Comparison of ENCODE assay signal across 17 mouse cellular contexts in the genomic region with DNA sequence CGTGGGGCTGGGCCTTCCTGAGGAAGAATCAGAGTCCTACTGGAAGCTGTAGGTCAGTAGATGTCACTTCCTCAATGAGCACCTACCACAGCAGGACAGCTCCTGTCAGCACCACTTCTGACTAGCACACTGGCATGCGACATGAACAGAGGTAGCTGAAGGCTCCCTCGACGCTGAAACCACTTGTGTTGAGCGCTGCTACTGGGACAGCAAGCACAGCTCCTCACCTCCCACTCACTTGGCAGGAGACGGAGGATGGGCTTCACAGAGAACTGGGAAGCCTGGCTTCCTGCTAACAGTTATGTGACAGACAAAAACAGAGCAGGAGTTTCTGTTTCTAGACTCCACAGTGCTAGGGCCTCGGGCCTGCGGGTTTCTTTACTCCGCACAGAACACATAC. TPM values are rescaled to one million over a fixed set of nuclear protein-coding genes. Genes with fewer than 3 reads are reported as not detected.
DNase-seq lines count a peak whose midpoint lies in the region; ATAC-seq and TF ChIP-seq lines count a peak whose summit lies in the region.
"Had no signal": no experiment of that assay in that cellular context is flagged by ENCODE, and none has a peak within 500 bp of the region (broad histone marks: within the 10 kb centered on the region; RNA-seq: fewer than 3 reads in every experiment).

No protein-coding gene starts in this region.

- peak overlapping the region; percentile 95 for H3K27ac ChIP-seq in small intestine, adult 2 months (ENCODE audit: insufficient read depth, low read depth, low read length)
- H3K27ac ChIP-seq in hindbrain, embryonic 11.5 days (ENCODE audit: low read depth, low read length) = no peak overlapping the region
- H3K27ac ChIP-seq: embryonic facial prominence, embryonic 12.5 days; forebrain, embryonic 10.5 days; liver, embryonic 12.5 days had no signal

- H3K4me2 ChIP-seq in hindbrain, embryonic 11.5 days (replicated peaks; ENCODE audit: low read depth, low read length) = no peak overlapping the region
- H3K4me2 ChIP-seq: embryonic facial prominence, embryonic 12.5 days; liver, embryonic 12.5 days; midbrain, embryonic 11.5 days had no signal

- no peak for TF ChIP-seq POLR2A in small intestine, adult 2 months (IDR thresholded peaks at IDR 0.05; ENCODE audit: low read depth, low read length)

- no peak overlapping the region for H3K9ac ChIP-seq in hindbrain, embryonic 11.5 days (ENCODE audit: low read depth, low read length)
- H3K9ac ChIP-seq: embryonic facial prominence, embryonic 12.5 days; liver, embryonic 12.5 days had no signal

- no peak overlapping the region for H3K4me3 ChIP-seq in small intestine, adult 2 months (ENCODE audit: low read depth, low read length)
- H3K4me3 ChIP-seq in hindbrain, embryonic 11.5 days (ENCODE audit: low read depth, low read length) = no peak overlapping the region
- H3K4me3 ChIP-seq: embryonic facial prominence, embryonic 12.5 days; forebrain, embryonic 10.5 days; liver, embryonic 12.5 days had no signal

- peak; percentile 54 for DNase-seq in left cerebral cortex, adult 11 months (ENCODE audit: low spot score)
- DNase-seq in left cerebral cortex, postnatal 4 days = no peak
- peak; percentile 74 to 88 for DNase-seq in layer of hippocampus, adult 18-20 months (ENCODE audit: low spot score in 2 of 2)
- peak; percentile 14 to 84 for DNase-seq in left cerebral cortex, adult 8-10 months (ENCODE audit: low spot score in 2 of 2)
- no peak for DNase-seq in cerebellum, adult 11-12 months
- no peak for DNase-seq in hindbrain, embryonic 11.5 days (ENCODE audit: low spot score)
- no peak for DNase-seq in adrenal gland, postnatal 14 days
- DNase-seq: cerebellum, postnatal 25 days; gastrocnemius, postnatal 25 days; kidney, postnatal 4 days; thymus, adult 18-20 months had no signal

- intact Hi-C loops in left cerebral cortex, postnatal 4 days (cut with DNase I) = no loop called here

- no peaks in the 10 kb centered on the region for H3K9me3 ChIP-seq in hindbrain, embryonic 11.5 days (ENCODE audit: control insufficient read depth, low read length)
- H3K9me3 ChIP-seq: embryonic facial prominence, embryonic 12.5 days; forebrain, embryonic 10.5 days; liver, embryonic 12.5 days had no signal

- H3K27me3 ChIP-seq in small intestine, adult 2 months (ENCODE audit: control insufficient read depth, insufficient read depth, low read length) = no peaks in the 10 kb centered on the region
- no peaks in the 10 kb centered on the region for H3K27me3 ChIP-seq in hindbrain, embryonic 11.5 days (ENCODE audit: control insufficient read depth, insufficient read depth, low read length)
- H3K27me3 ChIP-seq: embryonic facial prominence, embryonic 12.5 days; liver, embryonic 12.5 days had no signal

- no peak for TF ChIP-seq CTCF in small intestine, adult 2 months (IDR thresholded peaks at IDR 0.05; ENCODE audit: extremely low read depth, insufficient read length, insufficient replicate concordance, low read depth, low read length)

- WGBS in small intestine, adult 2 months = 79% methylated on average over 9 of the region's 9 CpGs
- 89% methylated on average over 9 of the region's 9 CpGs for WGBS in hindbrain, embryonic 11.5 days

- peaks cover 61% of the 10 kb centered on the region for H3K36me3 ChIP-seq in small intestine, adult 2 months (ENCODE audit: control insufficient read depth, insufficient read depth, low read length)
- 0 out of 2 replicates have a peak, but pooled peaks cover 4% of the 10 kb centered on the region for H3K36me3 ChIP-seq in hindbrain, embryonic 11.5 days (ENCODE audit: control insufficient read depth, insufficient read depth, low read length)

- no peak for ATAC-seq in hindbrain, embryonic 11.5 days (ENCODE audit: low FRiP score)
- ATAC-seq: liver, embryonic 12.5 days; lung, postnatal 0 days had no signal

- H3K4me1 ChIP-seq in small intestine, adult 2 months (ENCODE audit: control insufficient read depth, insufficient read depth, insufficient read length, low read length) = peaks cover 33% of the 10 kb centered on the region
- H3K4me1 ChIP-seq in hindbrain, embryonic 11.5 days (replicated peaks; ENCODE audit: control insufficient read depth, insufficient read depth, low read length) = no peaks in the 10 kb centered on the region
- H3K4me1 ChIP-seq: embryonic facial prominence, embryonic 12.5 days; liver, embryonic 12.5 days had no signal

RNA-seq across cellular contexts. Expression of a gene that starts 26.6 kb away (rescaled TPM):
- total RNA-seq in left cerebral cortex, postnatal 4 days (2021) = 10 to 100 TPM; 68.7 to 72.1 TPM
- 10 to 100 TPM; 68.3 to 74.0 TPM for total RNA-seq in layer of hippocampus, adult 18-20 months (2021)
- 10 to 100 TPM; 73.0 to 83.3 (median 78.8) TPM for total RNA-seq in left cerebral cortex, adult 8-10 months (2022)
- 24.4 and 43.1 TPM in 2 replicates for polyA plus RNA-seq in small intestine, adult 2 months (2012; rRNA removed)
- polyA plus RNA-seq in hindbrain, embryonic 11.5 days (2014; fragmentation: Nextera tagmentation; extraction: Ambion mirVana) = 64.8 and 84.4 TPM in 2 replicates
- total RNA-seq in adrenal gland, postnatal 14 days (2021) = 101 and 109 TPM in 2 replicates

RNA-seq across cellular contexts. Expression of a gene that starts 30.5 kb away (rescaled TPM):
- total RNA-seq in left cerebral cortex, postnatal 4 days (2021) = not detected
- under 1 TPM; 0.17 to 0.20 TPM for total RNA-seq in layer of hippocampus, adult 18-20 months (2021)
- under 1 TPM; 0.46 to 0.99 (median 0.71) TPM for total RNA-seq in left cerebral cortex, adult 8-10 months (2022)
- 0.36 and 0.68 TPM in 2 replicates for polyA plus RNA-seq in small intestine, adult 2 months (2012; rRNA removed)
- polyA plus RNA-seq in hindbrain, embryonic 11.5 days (2014; fragmentation: Nextera tagmentation; extraction: Ambion mirVana) = 0.11 TPM in 1 of 2 replicates, not detected in the other
- total RNA-seq in adrenal gland, postnatal 14 days (2021) = 0.34 TPM in 1 of 2 replicates, not detected in the other
- total RNA-seq: gastrocnemius, postnatal 25 days had no signal
- polyA plus RNA-seq: liver, embryonic 12.5 days; lung, postnatal 0 days; midbrain, embryonic 11.5 days had no signal

RNA-seq across cellular contexts. Expression of a gene that starts 43.0 kb away (rescaled TPM):
- total RNA-seq in left cerebral cortex, postnatal 4 days (2021) = 100 to 1,000 TPM; 103 to 107 TPM
- total RNA-seq in layer of hippocampus, adult 18-20 months (2021) = 10 to 100 TPM; 49.3 to 54.0 TPM
- total RNA-seq in left cerebral cortex, adult 8-10 months (2022) = 10 to 100 TPM; 51.4 to 63.6 (median 55.2) TPM
- 13.4 and 20.9 TPM in 2 replicates for polyA plus RNA-seq in small intestine, adult 2 months (2012; rRNA removed)
- polyA plus RNA-seq in hindbrain, embryonic 11.5 days (2014; fragmentation: Nextera tagmentation; extraction: Ambion mirVana) = 76.9 and 78.7 TPM in 2 replicates
- total RNA-seq in adrenal gland, postnatal 14 days (2021) = 25.6 and 30.1 TPM in 2 replicates

RNA-seq across cellular contexts. Expression of a gene that starts 43.1 kb away (rescaled TPM):
- total RNA-seq in left cerebral cortex, postnatal 4 days (2021) = under 1 TPM; 0.26 to 0.52 TPM
- total RNA-seq in layer of hippocampus, adult 18-20 months (2021) = under 1 TPM; 0.25 to 0.32 TPM
- under 1 TPM in 3 of 4 experiments, not detected in 1; 0.33 to 0.59 (median 0.44) TPM for total RNA-seq in left cerebral cortex, adult 8-10 months (2022)
- polyA plus RNA-seq in small intestine, adult 2 months (2012; rRNA removed) = 3.7 and 9.4 TPM in 2 replicates
- 0.08 and 0.28 TPM in 2 replicates for polyA plus RNA-seq in hindbrain, embryonic 11.5 days (2014; fragmentation: Nextera tagmentation; extraction: Ambion mirVana)
- total RNA-seq in adrenal gland, postnatal 14 days (2021) = not detected in 2 replicates
- total RNA-seq: gastrocnemius, postnatal 25 days had no signal

Comparison
In these comparisons a context has a peak if more than half of its experiments do, and no peak if none do; other contexts are left out.
1. DNase-seq: peak in left cerebral cortex, adult 11 months (single experiment), layer of hippocampus, adult 18-20 months (2 of 2) and left cerebral cortex, adult 8-10 months (2 of 2); none in left cerebral cortex, postnatal 4 days (single experiment), cerebellum, adult 11-12 months (single experiment), hindbrain, embryonic 11.5 days (single experiment) and adrenal gland, postnatal 14 days (single experiment).